ENCODE assay signal across 8 mouse cellular contexts in the genomic region with DNA sequence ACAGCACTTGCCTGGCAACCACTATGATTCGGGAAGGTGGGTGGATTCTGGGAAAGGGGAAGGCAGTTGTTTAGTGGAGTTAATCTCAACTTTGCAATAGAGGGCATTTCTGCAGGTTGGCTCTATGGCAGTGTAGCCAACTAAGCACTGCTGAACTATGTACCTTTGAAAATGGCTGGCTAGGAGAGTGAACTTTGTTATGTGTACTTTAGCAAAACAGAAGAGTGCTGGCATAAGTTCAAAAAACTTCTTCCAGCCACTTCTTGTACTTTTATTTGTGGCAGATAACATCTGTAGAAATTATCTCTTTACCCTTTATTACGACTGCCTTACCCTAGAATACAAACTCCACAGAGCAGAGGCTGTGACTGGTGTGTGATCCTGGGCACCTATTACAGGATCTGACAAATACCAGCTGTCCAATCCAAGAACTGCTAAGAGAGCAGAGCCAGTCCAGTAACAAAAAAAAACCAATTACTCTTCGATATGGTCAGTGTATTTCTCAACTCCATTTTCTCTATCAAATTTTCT. TPM values are rescaled to one million over a fixed set of nuclear protein-coding genes. Genes with fewer than 3 reads are reported as not detected.
DNase-seq lines count a peak whose midpoint lies in the region; ATAC-seq and TF ChIP-seq lines count a peak whose summit lies in the region.

No protein-coding gene starts in this region.

- no peak for TF ChIP-seq EP300 in ES-Bruce4 (IDR thresholded peaks at IDR 0.05; ENCODE audit: insufficient read depth, low read depth, low read length)
- TF ChIP-seq EP300 in liver, embryonic 14.5 days (IDR thresholded peaks at IDR 0.05; ENCODE audit: low read depth) = no peak

- H3K36me3 ChIP-seq in ES-Bruce4 (ENCODE audit: control insufficient read depth, insufficient read depth, low read length, poor library complexity, severe bottlenecking) = 0 out of 2 replicates have a peak, but pooled peaks cover 2% of the 10 kb centered on the region
- no peaks in the 10 kb centered on the region for H3K36me3 ChIP-seq in hindbrain, embryonic 11.5 days (ENCODE audit: control insufficient read depth, insufficient read depth, low read length)
- no peaks in the 10 kb centered on the region; the same call in 1 of the 2 replicates for H3K36me3 ChIP-seq in liver, embryonic 14.5 days (replicated peaks; ENCODE audit: control insufficient read depth, insufficient read depth, low read depth)

- ATAC-seq in hindbrain, embryonic 11.5 days (ENCODE audit: low FRiP score) = no peak
- ATAC-seq in liver, embryonic 14.5 days (ENCODE audit: insufficient read depth) = no peak
- no peak for ATAC-seq in monocyte, adult 5-6 weeks (replicated peaks; ENCODE audit: insufficient number of reproducible peaks, low FRiP score, low TSS enrichment, poor library complexity, severe bottlenecking)

- WGBS in hindbrain, embryonic 11.5 days = 66% methylated on average over 3 of the region's 3 CpGs
- WGBS in liver, embryonic 14.5 days (ENCODE audit: insufficient replicate concordance) = 41% methylated on average over 3 of the region's 3 CpGs

- TF ChIP-seq POLR2A in ES-Bruce4 (IDR thresholded peaks at IDR 0.05; ENCODE audit: insufficient read depth, low read length) = no peak

- no peaks in the 10 kb centered on the region for H3K4me1 ChIP-seq in ES-Bruce4 (ENCODE audit: control insufficient read depth, insufficient read depth, low read length)
- H3K4me1 ChIP-seq in hindbrain, embryonic 11.5 days (replicated peaks; ENCODE audit: control insufficient read depth, insufficient read depth, low read length) = no peaks in the 10 kb centered on the region
- peaks cover 0 to 8% of the 10 kb centered on the region in 2 experiments; a peak in 3 of 4 replicates for H3K4me1 ChIP-seq in liver, embryonic 14.5 days (replicated peaks; ENCODE audit: control insufficient read depth in 2 of 2, insufficient read depth in 2 of 2, low read length in 1 of 2)

- no peaks in the 10 kb centered on the region for H3K27me3 ChIP-seq in ES-Bruce4 (ENCODE audit: control insufficient read depth, insufficient read depth, low read length, poor library complexity, severe bottlenecking)
- no peaks in the 10 kb centered on the region for H3K27me3 ChIP-seq in hindbrain, embryonic 11.5 days (ENCODE audit: control insufficient read depth, insufficient read depth, low read length)
- no peaks in the 10 kb centered on the region for H3K27me3 ChIP-seq in liver, embryonic 14.5 days (ENCODE audit: control insufficient read depth, insufficient read depth, low read length)

- peak overlapping the region; percentile 57 for H3K4me2 ChIP-seq in hindbrain, embryonic 11.5 days (replicated peaks; ENCODE audit: low read depth, low read length)
- H3K4me2 ChIP-seq in liver, embryonic 14.5 days (ENCODE audit: low read depth) = peak overlapping the region; percentile 79

- DNase-seq in gastrocnemius, adult 2 months = no peak
- no peak for DNase-seq in gastrocnemius, postnatal 4 days (ENCODE audit: low spot score in 2 of 2)
- no peak for DNase-seq in hindbrain, embryonic 11.5 days (ENCODE audit: low spot score)
- DNase-seq in liver, embryonic 14.5 days (ENCODE audit: low read depth in 3 of 3, low spot score in 3 of 3) = peak in 1 of 3 experiments; percentile 17
- DNase-seq in embryo, embryonic 9.5 days (ENCODE audit: extremely low spot score) = no peak
- no peak for DNase-seq in thymus, postnatal 10 days (ENCODE audit: low spot score in 2 of 2)

- intact Hi-C loops in gastrocnemius, adult 2 months (cut with DNase I) = no loop called here

- peak overlapping the region; percentile 84 for H3K4me3 ChIP-seq in gastrocnemius, adult 2 months
- H3K4me3 ChIP-seq in ES-Bruce4 (ENCODE audit: low read depth, low read length) = 0 out of 2 replicates have a peak overlapping the region, but pooled peaks have one; percentile 28
- no peak overlapping the region for H3K4me3 ChIP-seq in hindbrain, embryonic 11.5 days (ENCODE audit: low read depth, low read length)
- H3K4me3 ChIP-seq in liver, embryonic 14.5 days (ENCODE audit: insufficient read depth in 1 of 2, low read depth in 2 of 2, low read length in 2 of 2) = peak overlapping the region; percentile 18 to 67; a peak in 3 of 4 replicates

- TF ChIP-seq CTCF in gastrocnemius, adult 2 months (IDR thresholded peaks at IDR 0.05) = no peak
- no peak for TF ChIP-seq CTCF in ES-Bruce4 (IDR thresholded peaks at IDR 0.05; ENCODE audit: low read depth, low read length)
- no peak for TF ChIP-seq CTCF in liver, embryonic 14.5 days (IDR thresholded peaks at IDR 0.05; ENCODE audit: low read depth)

- H3K9ac ChIP-seq in ES-Bruce4 (ENCODE audit: low read depth, poor library complexity, severe bottlenecking) = 0 out of 2 replicates have a peak overlapping the region, but pooled peaks have one; percentile 46
- no peak overlapping the region for H3K9ac ChIP-seq in hindbrain, embryonic 11.5 days (ENCODE audit: low read depth, low read length)
- no peak overlapping the region for H3K9ac ChIP-seq in liver, embryonic 14.5 days (replicated peaks)

- H3K9me3 ChIP-seq in ES-Bruce4 (replicated peaks; ENCODE audit: control insufficient read depth, insufficient read depth, low read length, poor library complexity, severe bottlenecking) = no peaks in the 10 kb centered on the region
- H3K9me3 ChIP-seq in hindbrain, embryonic 11.5 days (ENCODE audit: control insufficient read depth, low read length) = no peaks in the 10 kb centered on the region
- H3K9me3 ChIP-seq in liver, embryonic 14.5 days (ENCODE audit: control insufficient read depth, low read length) = no peaks in the 10 kb centered on the region

- H3K27ac ChIP-seq in gastrocnemius, adult 2 months = peak overlapping the region; percentile 93
- H3K27ac ChIP-seq in ES-Bruce4 (ENCODE audit: insufficient read depth, low read length) = no peak overlapping the region
- H3K27ac ChIP-seq in hindbrain, embryonic 11.5 days (ENCODE audit: low read depth, low read length) = no peak overlapping the region
- 0 out of 2 replicates have a peak overlapping the region, but pooled peaks have one; percentile 34 for H3K27ac ChIP-seq in liver, embryonic 14.5 days

RNA-seq across cellular contexts. Expression of a gene that starts 0.8 kb away (rescaled TPM):
- total RNA-seq in gastrocnemius, adult 2 months (2021) = 1 to 10 TPM; 1.1 to 1.2 TPM
- total RNA-seq in gastrocnemius, postnatal 4 days (2021) = 1 to 10 TPM; 4.1 to 4.2 TPM
- polyA plus RNA-seq in ES-Bruce4 (2011; ENCODE audit: insufficient read depth, insufficient read length, low read depth, missing spikeins) = 10.2 and 10.8 TPM in 2 replicates
- polyA plus RNA-seq in hindbrain, embryonic 11.5 days (2014; fragmentation: Nextera tagmentation; extraction: Ambion mirVana) = 9.2 and 10.3 TPM in 2 replicates
- polyA plus RNA-seq in liver, embryonic 14.5 days (2012; rRNA removed) = 0.90 and 1.1 TPM in 2 replicates
- polyA plus RNA-seq in liver, embryonic 14.5 days (2014; fragmentation: Nextera tagmentation; extraction: Ambion mirVana) = 4.7 and 4.9 TPM in 2 replicates
- total RNA-seq in monocyte, adult 5-6 weeks (2017) = 0.53 to 4.3 TPM (median 2.5 TPM) in 3 replicates

RNA-seq across cellular contexts. Expression of a gene that starts 51.5 kb away (rescaled TPM):
- total RNA-seq in gastrocnemius, adult 2 months (2021) = under 1 TPM; 0.54 to 0.56 TPM
- 1 to 10 TPM; 1.1 to 1.4 TPM for total RNA-seq in gastrocnemius, postnatal 4 days (2021)
- polyA plus RNA-seq in ES-Bruce4 (2011; ENCODE audit: insufficient read depth, insufficient read length, low read depth, missing spikeins) = not detected in 2 replicates
- 0.56 and 0.66 TPM in 2 replicates for polyA plus RNA-seq in hindbrain, embryonic 11.5 days (2014; fragmentation: Nextera tagmentation; extraction: Ambion mirVana)
- polyA plus RNA-seq in liver, embryonic 14.5 days (2012; rRNA removed) = 1.1 and 1.6 TPM in 2 replicates
- 1.4 and 1.8 TPM in 2 replicates for polyA plus RNA-seq in liver, embryonic 14.5 days (2014; fragmentation: Nextera tagmentation; extraction: Ambion mirVana)
- total RNA-seq in monocyte, adult 5-6 weeks (2017) = 3.1 to 7.7 TPM (median 4.9 TPM) in 3 replicates

Comparison
In these comparisons a context has a peak if more than half of its experiments do, and no peak if none do; other contexts are left out.
1. H3K27ac ChIP-seq: peak in gastrocnemius, adult 2 months (single experiment) and liver, embryonic 14.5 days (single experiment); none in ES-Bruce4 (single experiment) and hindbrain, embryonic 11.5 days (single experiment).